Mouse (Mus musculus) left cerebral cortex, adult 2 months (tissue): ENCODE measurements at regions not wholly inside any gene's neighbourhood (a gene's known extent, or its start where the extent isn't known, plus 50 kb on each side); places are given as distances from the start of the nearest gene placed in this dataset.

ENCODE experiments used
- DNase-seq, 2 experiments: peaks; one replicate each; pipeline ENCODE4 v3.0.0; 2021 to 2022; ENCODE audit warnings: low spot score in 2 of 2, mixed read lengths in 1 of 2; ENCODE audit errors: extremely low spot score in 1 of 2
- H3K27ac ChIP-seq: fragments of 200-600 bp; 2 replicates; pipeline ENCODE4 v1.8.1; 2022
- H3K4me3 ChIP-seq: fragments of 200-600 bp; 2 replicates; pipeline ENCODE4 v1.8.1; 2022
- CTCF ChIP-seq: fragments of 200-600 bp; IDR thresholded peaks from 2 replicates; pipeline ENCODE4 v1.8.1; 2022; ENCODE audit warnings: antibody characterized with exemption, mild to moderate bottlenecking, moderate library complexity
- intact Hi-C: fragments of 180-260 bp; cut with DNase I; formaldehyde crosslinking; loops from one replicate; pipeline ENCODE4 v1.15.1; 2025

- no peak for TF ChIP-seq CTCF
- H3K27ac ChIP-seq: no peak overlapping the region
- H3K4me3 ChIP-seq: no peak overlapping the region
- intact Hi-C loops: no loop called here
- no peak for DNase-seq
Measured at GRCm38 (mm10) chrX:92791023-92791346, 191.6 kb upstream of the Mageb18 start.

- DNase-seq: no peak
- no peak overlapping the region for H3K4me3 ChIP-seq
- H3K27ac ChIP-seq: no peak overlapping the region
- TF ChIP-seq CTCF: no peak
- intact Hi-C loops: no loop called here
Measured at GRCm38 (mm10) chrX:92790323-92791022, 191.1 kb upstream of the Mageb18 start.

DNA sequence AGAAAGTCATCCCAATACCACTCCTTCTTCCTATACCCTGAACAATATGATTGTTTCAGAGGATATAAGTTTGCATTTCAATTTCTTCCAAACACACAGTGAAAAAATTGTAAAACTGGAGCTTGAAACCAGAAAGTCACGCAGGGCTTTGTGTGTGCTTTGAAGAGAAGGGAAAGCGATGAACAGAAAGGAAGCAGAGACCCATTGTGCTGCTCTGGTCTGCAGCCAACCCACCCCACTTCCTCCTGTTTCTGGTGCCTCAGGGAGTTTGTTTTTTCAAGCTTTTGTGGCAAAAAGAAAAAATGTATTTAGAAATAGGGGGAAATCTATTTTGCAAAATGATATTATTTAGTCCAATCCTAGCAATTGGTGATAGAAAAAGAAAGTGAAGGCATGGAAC, 187.4 kb upstream of the Mageb18 start:
- no peak overlapping the region for H3K27ac ChIP-seq
- no peak overlapping the region for H3K4me3 ChIP-seq
- intact Hi-C loops: no loop called here
- DNase-seq: no peak
- no peak for TF ChIP-seq CTCF

GRCm38 (mm10) chrX:92740026-92740425, 140.7 kb upstream of the Mageb18 start:
- TF ChIP-seq CTCF: no peak
- no peak for DNase-seq
- no peak overlapping the region for H3K4me3 ChIP-seq
- intact Hi-C loops: no loop called here
- no peak overlapping the region for H3K27ac ChIP-seq

DNA sequence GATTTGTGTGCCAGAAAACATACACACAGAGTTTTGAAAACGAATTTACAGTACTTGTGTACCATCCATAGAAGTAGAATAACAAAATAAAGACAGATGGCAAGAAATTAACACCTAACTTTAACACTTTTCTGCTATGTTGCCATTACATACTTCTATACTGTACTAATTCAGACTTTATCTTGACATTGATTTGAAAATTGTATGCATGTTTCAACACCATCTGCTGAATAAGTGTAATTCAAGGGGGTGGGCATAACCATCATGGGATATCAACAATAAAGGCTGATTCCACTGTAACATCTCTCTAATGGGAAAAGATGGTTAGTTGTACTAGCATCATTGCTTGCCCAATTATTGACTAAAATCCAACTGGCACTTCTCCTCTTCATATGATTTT, 110.9 kb upstream of the Mageb18 start:
- intact Hi-C loops: no loop called here
- TF ChIP-seq CTCF: no peak
- H3K27ac ChIP-seq: no peak overlapping the region
- DNase-seq: no peak
- no peak overlapping the region for H3K4me3 ChIP-seq

DNA sequence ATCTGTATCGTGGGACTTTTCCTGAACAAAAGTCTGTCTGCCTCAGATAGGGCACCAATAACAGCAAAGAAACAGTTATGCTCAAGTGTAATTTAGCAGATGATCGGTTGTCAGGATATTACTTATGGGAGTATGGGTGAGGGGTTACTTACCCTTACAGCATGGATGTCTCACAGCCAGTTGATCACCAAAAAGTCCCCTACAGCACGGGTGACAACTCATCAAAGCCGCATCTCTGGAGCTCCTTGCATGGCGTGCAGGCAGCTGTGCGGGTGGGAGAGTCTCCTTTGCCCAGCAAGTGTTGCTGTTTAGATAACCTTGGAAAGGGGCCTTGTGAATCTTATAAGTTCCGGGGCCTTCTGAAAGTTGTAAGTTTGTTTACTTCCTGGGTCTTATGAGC, 80.4 kb upstream of the Mageb18 start:
- H3K4me3 ChIP-seq: no peak overlapping the region
- DNase-seq: no peak
- intact Hi-C loops: no loop called here
- no peak overlapping the region for H3K27ac ChIP-seq
- no peak for TF ChIP-seq CTCF

- no peak overlapping the region for H3K27ac ChIP-seq
- no peak overlapping the region for H3K4me3 ChIP-seq
- no peak for DNase-seq
- peak; percentile 29 for TF ChIP-seq CTCF
- intact Hi-C loops: no loop called here
Measured at GRCm38 (mm10) chrX:92661168-92661567, 61.8 kb upstream of the Mageb18 start.
